Mouse (Mus musculus) MEL (cell line): ENCODE results near the gene Banf1. TPM values are rescaled to one million over a fixed set of nuclear protein-coding genes. Genes with fewer than 3 reads are reported as not detected.

Experiments used
- DNase-seq: peaks from one replicate; pipeline ENCODE4 v3.0.0; 2011; ENCODE audit warnings: low read depth, low spot score
- H3K27ac ChIP-seq: 2 replicates; pipeline ENCODE4 v1.5.1; 2012; ENCODE audit warnings: low read depth, mild to moderate bottlenecking, control low read depth, low read length, moderate library complexity; ENCODE audit not compliant: control insufficient read depth
- H3K27me3 ChIP-seq, 2 experiments: fragments of 150-350 bp in 1 of 2; sonication (generic) in 1 of 2; 2 replicates each; pipeline ENCODE4 v1.6.1; 2012; ENCODE audit warnings: low read length in 2 of 2, mild to moderate bottlenecking in 2 of 2, improper control_type of control experiment in 1 of 2, moderate library complexity in 1 of 2; ENCODE audit not compliant: insufficient read depth in 2 of 2, control insufficient read depth in 1 of 2
- H3K36me3 ChIP-seq, 2 experiments: 2 replicates each; pipeline ENCODE4 v1.6.1; 2012 to 2014; ENCODE audit warnings: low read length in 2 of 2, improper control_type of control experiment in 1 of 2, inconsistent platforms in 1 of 2, mild to moderate bottlenecking in 1 of 2; ENCODE audit not compliant: insufficient read depth in 2 of 2, control insufficient read depth in 1 of 2
- H3K4me1 ChIP-seq, 2 experiments: fragments of 150-350 bp in 1 of 2; sonication (generic) in 1 of 2; 2 replicates each; pipeline ENCODE4 v1.6.1; 2012; ENCODE audit warnings: low read length in 2 of 2, improper control_type of control experiment in 1 of 2, mild to moderate bottlenecking in 1 of 2; ENCODE audit not compliant: insufficient read depth in 2 of 2, control insufficient read depth in 1 of 2
- H3K4me3 ChIP-seq, 2 experiments: fragments of 150-350 bp in 1 of 2; sonication (generic) in 1 of 2; 2 replicates each; pipeline ENCODE4 v1.5.1; 2012; ENCODE audit warnings: low read depth in 2 of 2, low read length in 2 of 2, mild to moderate bottlenecking in 2 of 2, moderate library complexity in 2 of 2, control low read depth in 1 of 2, improper control_type of control experiment in 1 of 2; ENCODE audit not compliant: control insufficient read depth in 1 of 2, insufficient read depth in 1 of 2
- H3K79me2 ChIP-seq: 2 replicates; pipeline ENCODE4 v1.6.1; 2012; ENCODE audit warnings: mild to moderate bottlenecking, low read length, moderate library complexity; ENCODE audit not compliant: control insufficient read depth, poor library complexity, insufficient read depth
- H3K9ac ChIP-seq: 2 replicates; pipeline ENCODE4 v1.6.1; 2012; ENCODE audit warnings: low read depth, mild to moderate bottlenecking, control low read depth, low read length, moderate library complexity; ENCODE audit not compliant: control insufficient read depth, poor library complexity, severe bottlenecking
- H3K9me3 ChIP-seq: fragments of 150-350 bp; sonication (generic); replicated peaks from 2 replicates; pipeline ENCODE4 v1.6.1; 2012; ENCODE audit warnings: mild to moderate bottlenecking, low read length, improper control_type of control experiment, moderate library complexity; ENCODE audit not compliant: insufficient read depth
- CHD2 ChIP-seq: IDR thresholded peaks from 2 replicates; pipeline ENCODE4 v1.6.1; 2011; ENCODE audit warnings: low read length, improper control_type of control experiment
- E2F4 ChIP-seq: IDR thresholded peaks from 2 replicates; pipeline ENCODE4 v1.6.1; 2011; ENCODE audit warnings: low read depth, low read length, improper control_type of control experiment, borderline replicate concordance
- EP300 ChIP-seq, 2 experiments: IDR thresholded peaks; 2 replicates each; pipeline ENCODE4 v1.6.1; 2011; ENCODE audit warnings: improper control_type of control experiment in 2 of 2, low read length in 2 of 2, low read depth in 1 of 2, mild to moderate bottlenecking in 1 of 2
- GABPA ChIP-seq: IDR thresholded peaks from 2 replicates; pipeline ENCODE4 v1.6.1; 2012; ENCODE audit warnings: low read depth, mild to moderate bottlenecking, inconsistent platforms, low read length, improper control_type of control experiment, moderate library complexity
- GATA1 ChIP-seq: IDR thresholded peaks from 2 replicates; pipeline ENCODE4 v1.6.1; 2011; ENCODE audit warnings: low read depth, low read length, improper control_type of control experiment
- HCFC1 ChIP-seq: IDR thresholded peaks from 2 replicates; pipeline ENCODE4 v1.6.1; 2012; ENCODE audit warnings: low read depth, mild to moderate bottlenecking, inconsistent platforms, low read length, improper control_type of control experiment, moderate library complexity
- MAFK ChIP-seq: IDR thresholded peaks from 2 replicates; pipeline ENCODE4 v1.6.1; 2011; ENCODE audit warnings: low read depth, mild to moderate bottlenecking, low read length, improper control_type of control experiment, borderline replicate concordance
- MAZ ChIP-seq: IDR thresholded peaks from 2 replicates; pipeline ENCODE4 v1.6.1; 2012; ENCODE audit warnings: low read depth, mild to moderate bottlenecking, inconsistent platforms, low read length, improper control_type of control experiment
- MXI1 ChIP-seq: IDR thresholded peaks from 2 replicates; pipeline ENCODE4 v1.6.1; 2011; ENCODE audit warnings: mild to moderate bottlenecking, low read depth, low read length, improper control_type of control experiment
- NRF1 ChIP-seq: IDR thresholded peaks from 2 replicates; pipeline ENCODE4 v1.6.1; 2014; ENCODE audit warnings: low read depth, mild to moderate bottlenecking, inconsistent platforms, low read length, improper control_type of control experiment, moderate library complexity; ENCODE audit not compliant: poor library complexity, insufficient read depth, severe bottlenecking
- POLR2A ChIP-seq, 2 experiments: IDR thresholded peaks; 2 replicates each; pipeline ENCODE4 v1.6.1; 2011 to 2012; ENCODE audit warnings: low read length in 2 of 2, mild to moderate bottlenecking in 2 of 2, control low read depth in 1 of 2, improper control_type of control experiment in 1 of 2, low read depth in 1 of 2, moderate library complexity in 1 of 2; ENCODE audit not compliant: control insufficient read depth in 1 of 2, insufficient read depth in 1 of 2, poor library complexity in 1 of 2
- RAD21 ChIP-seq: IDR thresholded peaks from 2 replicates; pipeline ENCODE4 v1.6.1; 2011; ENCODE audit warnings: mild to moderate bottlenecking, low read depth, low read length, improper control_type of control experiment
- RCOR1 ChIP-seq: IDR thresholded peaks from 2 replicates; pipeline ENCODE4 v1.6.1; 2012; ENCODE audit warnings: low read depth, mild to moderate bottlenecking, inconsistent platforms, low read length, improper control_type of control experiment
- UBTF ChIP-seq: IDR thresholded peaks from 2 replicates; pipeline ENCODE4 v1.6.1; 2012; ENCODE audit warnings: low read depth, mild to moderate bottlenecking, inconsistent platforms, low read length, improper control_type of control experiment, moderate library complexity, borderline replicate concordance; ENCODE audit not compliant: insufficient read depth
- USF1 ChIP-seq: IDR thresholded peaks from 2 replicates; pipeline ENCODE4 v1.6.1; 2014; ENCODE audit warnings: low read depth, mild to moderate bottlenecking, inconsistent platforms, low read length, improper control_type of control experiment, moderate library complexity
- ZKSCAN1 ChIP-seq: IDR thresholded peaks from 2 replicates; pipeline ENCODE4 v1.6.1; 2012; ENCODE audit warnings: low read depth, mild to moderate bottlenecking, inconsistent platforms, low read length, improper control_type of control experiment, moderate library complexity
- ZMIZ1 ChIP-seq: IDR thresholded peaks from 2 replicates; pipeline ENCODE4 v1.6.1; 2012; ENCODE audit warnings: low read depth, mild to moderate bottlenecking, inconsistent platforms, low read length, improper control_type of control experiment, moderate library complexity
- polyA plus RNA-seq, 2 experiments: library from polyadenylated mRNA; stranded (reverse) in 1 of 2; unstranded in 1 of 2; fragments of >175 nt in 1 of 2; fragments of >200 nt in 1 of 2; gene quantifications; 2 replicates each; pipeline versions ENCODE4 v1.2.1 to v1.2.4; 2012; ENCODE audit warnings: low replicate concordance in 2 of 2, low read depth in 1 of 2; ENCODE audit not compliant: insufficient read length in 2 of 2, insufficient read depth in 1 of 2, missing spikeins in 1 of 2
- total RNA-seq: library from RNA; depleted of rRNA; stranded (reverse); fragments of 300-350 nt; gene quantifications from 2 replicates; pipeline ENCODE4 v1.2.3, GENCODE M21; 2012

Gene Banf1
- total and polyA plus RNA-seq, 3 experiments = 207 to 1,168 (median 644) TPM

DNA sequence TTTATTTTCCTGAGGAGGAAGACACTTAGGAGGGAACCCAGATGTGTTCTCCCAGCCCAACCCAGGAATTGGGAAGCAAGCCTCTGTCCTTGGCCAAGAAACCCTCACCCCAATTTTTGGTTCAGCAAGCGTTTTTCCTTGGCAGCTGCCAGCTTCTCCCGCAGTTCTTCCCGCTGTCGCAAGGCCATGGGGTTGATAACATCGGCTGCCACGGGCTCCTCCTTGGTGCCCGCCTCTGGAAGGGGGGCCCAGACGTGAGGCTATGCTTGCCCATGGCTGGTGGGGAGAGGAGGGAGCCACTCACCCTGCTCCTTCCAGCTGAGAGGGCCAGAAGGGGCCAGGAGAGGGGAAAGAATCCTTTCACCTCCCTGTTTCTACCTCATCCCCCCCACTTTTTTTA, 17.7 kb upstream of the Banf1 start:
- DNase-seq = no peak
- Histone ChIP-seq H3K27ac (no peak overlapping the region), H3K27me3 (no peaks in the 10 kb centered on the region), H3K9me3 (no peaks in the 10 kb centered on the region), H3K79me2 (peaks cover 33% of the 10 kb centered on the region), H3K9ac (no peak overlapping the region), H3K4me3 (no peak overlapping the region), H3K4me1 (peaks cover 3 to 12% of the 10 kb centered on the region in 2 experiments; a peak in 3 of 4 replicates), H3K36me3 (peaks cover 0 to 6% of the 10 kb centered on the region in 2 experiments; a peak in 3 of 4 replicates)
- no peak for TF ChIP-seq NRF1

GRCm38 (mm10) chr19:5383326-5383725, 16.4 kb upstream of the Banf1 start:
- no peak overlapping the region for H3K4me3 ChIP-seq
- peaks cover 3 to 12% of the 10 kb centered on the region in 2 experiments; a peak in 3 of 4 replicates for H3K4me1 ChIP-seq
- no peaks in the 10 kb centered on the region for H3K9me3 ChIP-seq
- H3K79me2 ChIP-seq = peaks cover 26% of the 10 kb centered on the region
- no peak for DNase-seq
- no peak overlapping the region for H3K9ac ChIP-seq
- H3K27ac ChIP-seq = no peak overlapping the region
- no peak for TF ChIP-seq GATA1
- no peak for TF ChIP-seq UBTF
- TF ChIP-seq HCFC1 = no peak
- TF ChIP-seq MAFK = no peak
- TF ChIP-seq CHD2 = no peak
- TF ChIP-seq ZKSCAN1 = no peak
- no peak for TF ChIP-seq E2F4
- no peak for TF ChIP-seq EP300 (IDR thresholded peaks at IDR 0.05; ENCODE audit: low read depth in 1 of 2, low read length in 2 of 2)
- no peak for TF ChIP-seq USF1
- TF ChIP-seq NRF1 = no peak
- no peak for TF ChIP-seq MAZ
- TF ChIP-seq RAD21 = no peak
- no peak for TF ChIP-seq RCOR1
- TF ChIP-seq ZMIZ1 = no peak
- no peak for TF ChIP-seq MXI1
- TF ChIP-seq GABPA = no peak
- TF ChIP-seq POLR2A (IDR thresholded peaks at IDR 0.05; ENCODE audit: control insufficient read depth in 1 of 2, insufficient read depth in 1 of 2, low read depth in 1 of 2, low read length in 2 of 2, poor library complexity in 1 of 2) = no peak
- TF ChIP-seq, all 39 proteins: peak for 0
- Histone ChIP-seq H3K27me3 (no peaks in the 10 kb centered on the region), H3K36me3 (peaks cover 0 to 6% of the 10 kb centered on the region in 2 experiments; a peak in 3 of 4 replicates)
